Mouse (Mus musculus) right cerebral cortex, adult 2 months (tissue): ENCODE data around the gene Tifa.
A peak's percentile ranks its signal among the peaks of the same experiment; 100 is the strongest.
"Not testable (repeated sequence)": the region's sequence is repeated elsewhere in the genome, so short reads cannot be mapped to it uniquely, and the experiment has no call there.

Source experiments
- DNase-seq, 2 experiments: peaks; one replicate each; pipeline ENCODE4 v3.0.0; 2021 to 2022; ENCODE audit warnings: low spot score in 2 of 2

Gene Tifa

GRCm38 (mm10) chr3:127789500-127790191 lies at the start of gene Tifa:
Gene Tifa (plus strand): TSS chr3:127789805.
- peak; percentile 27 to 54 for DNase-seq

DNA sequence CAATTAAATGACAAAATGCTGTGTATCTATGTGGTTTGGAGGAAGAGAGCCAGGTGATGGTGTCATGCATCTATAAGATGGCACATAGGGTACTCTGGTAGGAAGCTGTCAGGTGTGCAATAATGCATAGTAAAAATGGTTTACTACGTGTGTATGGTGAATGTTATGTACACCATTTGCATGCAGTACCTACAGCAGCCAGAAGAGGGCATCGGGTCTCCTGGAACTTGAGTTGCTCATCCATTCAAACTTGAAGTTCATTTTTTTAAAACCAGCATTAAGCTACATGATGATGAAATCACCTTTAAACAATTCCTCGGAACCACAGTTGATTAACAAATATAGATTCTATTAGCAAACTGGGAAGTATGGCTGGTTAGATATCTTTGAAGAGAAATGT lies 48.1 kb upstream of the Tifa start:
- no peak for DNase-seq

DNA sequence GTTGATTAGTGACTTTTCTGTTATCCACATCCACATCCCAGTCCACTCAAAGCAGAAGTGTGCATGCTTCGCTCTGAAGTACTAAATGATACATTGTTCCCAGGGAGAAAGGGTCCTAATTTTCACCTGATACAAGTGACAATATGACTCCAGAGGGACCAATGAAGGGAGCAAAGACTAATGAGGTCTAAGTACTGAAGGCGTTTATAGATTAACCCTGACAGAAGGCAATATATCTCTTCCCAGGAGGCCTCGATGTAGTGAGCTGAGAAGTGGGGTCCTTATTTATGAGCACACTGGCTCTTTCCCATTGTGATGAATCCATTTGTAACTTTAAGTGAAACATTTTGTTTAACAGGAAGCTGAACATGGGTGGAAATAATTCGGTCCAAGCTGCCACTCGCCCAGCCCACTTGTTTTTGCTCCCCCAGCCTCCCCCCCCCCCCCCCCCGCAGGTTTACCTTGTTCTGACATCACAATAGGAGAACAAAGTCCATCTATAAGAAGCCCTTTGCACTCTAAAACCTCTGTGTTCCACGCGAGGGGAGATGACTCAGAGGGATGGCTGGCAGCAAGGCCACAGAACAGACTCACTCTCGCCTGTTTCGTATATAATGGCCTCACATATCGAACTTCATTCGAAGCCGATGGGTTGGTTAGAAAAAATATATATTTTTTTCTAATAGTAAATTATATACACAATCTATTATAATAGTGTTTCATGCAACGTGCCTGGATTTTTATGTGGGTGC lies 45.8 kb upstream of the Tifa start:
- DNase-seq: no peak

- no peak for DNase-seq
Measured at GRCm38 (mm10) chr3:127745504-127745903, 44.1 kb upstream of the Tifa start.

DNA sequence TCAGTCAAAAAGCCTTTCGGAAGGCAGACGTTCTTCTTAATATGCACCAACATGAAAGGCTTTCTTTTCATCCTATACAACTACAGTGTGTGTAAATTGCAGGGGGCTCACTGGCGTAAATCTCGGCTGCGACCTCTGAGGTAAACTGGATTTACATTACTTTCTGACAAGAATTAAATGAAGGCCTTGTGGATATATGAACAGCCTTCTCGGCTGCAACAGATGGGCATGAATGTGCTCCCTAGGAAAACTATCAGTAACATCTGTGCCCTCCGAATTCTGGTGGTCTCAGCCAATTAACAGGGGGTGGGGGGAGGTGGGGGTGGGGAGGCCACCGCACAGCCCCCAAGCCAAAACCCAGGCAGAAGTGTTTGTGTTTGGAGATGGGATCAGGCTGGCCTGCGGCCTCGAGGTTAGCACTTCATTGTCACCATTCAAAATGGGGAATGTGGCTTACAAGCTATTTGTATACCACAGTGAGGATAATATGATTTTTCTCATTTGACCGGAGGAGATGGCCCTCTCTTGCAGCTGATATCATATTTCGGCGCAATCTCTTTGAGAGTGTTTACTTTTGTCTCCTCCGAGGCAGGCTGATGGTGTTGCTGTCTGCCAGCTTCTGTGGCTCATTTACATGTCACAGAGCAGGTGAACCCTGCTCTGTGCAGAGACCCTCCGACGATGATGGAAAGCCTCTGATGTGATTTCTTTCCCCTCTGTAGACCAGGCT lies 43.5 kb upstream of the Tifa start:
- no peak for DNase-seq

DNA sequence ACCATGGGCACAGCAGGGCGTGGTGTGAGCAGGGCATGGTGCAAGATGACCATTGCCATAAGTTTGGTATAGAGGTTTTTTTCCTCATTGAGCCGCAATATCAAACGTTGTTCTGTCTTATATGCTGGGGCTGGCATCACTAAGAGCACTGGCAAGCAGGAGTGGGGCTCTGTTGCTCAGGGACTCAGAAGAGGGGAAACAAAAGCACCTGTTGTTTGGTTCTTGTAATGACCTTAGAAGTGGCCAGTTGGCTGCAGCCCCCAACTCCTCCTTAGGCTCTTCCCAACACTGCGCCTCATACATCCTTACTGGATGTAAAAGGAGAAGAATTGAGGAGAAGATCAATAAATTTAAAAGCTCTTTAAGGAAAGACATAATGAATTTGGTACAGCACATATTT lies 41.0 kb upstream of the Tifa start:
- no peak for DNase-seq

DNA sequence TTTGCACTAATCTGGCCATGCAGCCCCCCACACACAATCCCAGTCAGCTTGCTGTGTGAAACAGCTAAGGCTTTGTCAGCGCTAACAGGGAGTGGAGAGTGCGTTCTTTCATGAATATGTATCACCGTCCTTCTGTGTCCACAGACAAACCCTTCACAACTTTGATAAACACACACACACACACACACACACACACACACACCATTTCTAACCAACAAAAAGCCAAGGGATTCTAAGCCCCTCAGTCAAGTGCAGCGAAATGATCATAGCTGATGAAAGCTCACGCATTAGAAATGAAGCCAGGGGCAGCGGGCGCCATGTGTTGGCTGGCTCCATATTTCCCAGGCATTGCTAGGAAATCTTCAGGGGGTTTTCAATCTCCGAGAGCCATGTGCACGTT lies 40.3 kb upstream of the Tifa start:
- no peak for DNase-seq

GRCm38 (mm10) chr3:127749981-127750562 lies 39.5 kb upstream of the Tifa start:
- no peak for DNase-seq

GRCm38 (mm10) chr3:127756458-127756857 lies 33.1 kb upstream of the Tifa start:
- no peak for DNase-seq

- no peak for DNase-seq
Measured at GRCm38 (mm10) chr3:127757886-127758301, 31.7 kb upstream of the Tifa start.

GRCm38 (mm10) chr3:127758806-127759205 lies 30.8 kb upstream of the Tifa start:
- no peak for DNase-seq

GRCm38 (mm10) chr3:127759212-127759611 lies 30.4 kb upstream of the Tifa start:
- peak; percentile 58 to 72 for DNase-seq

DNA sequence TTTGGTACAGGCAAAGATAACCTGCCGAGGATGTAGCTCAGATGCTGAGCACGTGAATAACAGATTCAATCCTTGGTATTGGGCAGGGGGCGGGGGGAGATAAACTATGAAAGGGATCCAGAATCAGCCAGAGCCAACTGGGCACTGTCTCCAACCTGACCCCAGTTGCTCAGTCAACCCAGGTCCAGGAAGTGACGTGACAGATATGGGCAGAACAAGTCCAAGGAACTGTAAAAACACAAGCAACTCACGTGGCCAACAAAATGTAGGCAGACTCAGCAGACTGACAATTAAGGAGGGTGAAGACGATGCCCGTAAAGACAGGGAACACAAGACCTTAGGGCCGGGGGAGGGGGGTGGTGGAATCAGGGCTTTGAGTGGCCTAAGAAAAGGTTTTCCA lies 27.2 kb upstream of the Tifa start:
- no peak for DNase-seq

DNA sequence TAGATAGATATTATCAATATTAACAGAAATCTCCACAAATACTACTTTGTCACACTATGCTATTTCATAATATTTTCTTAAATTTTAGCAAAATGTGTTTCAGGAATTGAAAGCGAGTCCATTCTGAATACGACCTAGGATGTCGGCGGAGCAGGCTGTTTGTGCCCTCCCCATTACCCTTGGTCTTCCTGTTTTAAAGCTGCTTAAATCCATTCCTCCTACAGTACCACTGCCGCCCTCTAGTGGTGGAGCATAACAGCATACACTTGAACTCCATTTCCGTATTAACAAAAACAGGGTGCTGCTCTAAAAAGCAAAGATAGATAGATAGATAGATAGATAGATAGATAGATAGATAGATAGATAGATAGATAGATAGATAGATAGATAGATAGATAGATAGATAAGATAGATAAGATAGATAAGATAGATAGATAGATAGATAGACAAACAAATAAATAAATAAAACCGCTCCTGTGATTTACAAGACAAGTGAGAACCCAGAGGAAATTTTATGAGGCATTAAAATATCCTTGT lies 26.5 kb upstream of the Tifa start:
- peak; percentile 62 to 81 for DNase-seq

DNA sequence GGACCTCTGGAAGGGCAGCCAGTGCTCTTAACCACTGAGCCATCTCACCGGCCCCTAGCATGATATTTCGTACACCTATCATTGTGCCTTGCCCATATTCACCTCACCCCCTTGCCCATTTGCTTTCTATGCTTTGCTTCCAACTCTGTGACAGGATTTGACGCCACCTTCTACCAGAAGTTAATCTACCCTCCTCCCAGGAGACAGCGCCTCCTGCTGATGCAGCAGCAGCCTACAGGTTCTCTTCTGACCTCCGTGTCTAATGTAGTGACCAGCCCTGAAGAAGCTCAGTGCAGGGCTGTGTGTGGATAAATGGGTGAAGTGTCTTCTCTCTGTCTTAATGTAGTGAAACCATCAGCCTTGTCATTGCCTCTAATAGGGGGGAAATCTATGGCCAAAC lies 25.1 kb upstream of the Tifa start:
- no peak for DNase-seq

- no peak for DNase-seq
Measured at GRCm38 (mm10) chr3:127765971-127766370, 23.6 kb upstream of the Tifa start.

DNA sequence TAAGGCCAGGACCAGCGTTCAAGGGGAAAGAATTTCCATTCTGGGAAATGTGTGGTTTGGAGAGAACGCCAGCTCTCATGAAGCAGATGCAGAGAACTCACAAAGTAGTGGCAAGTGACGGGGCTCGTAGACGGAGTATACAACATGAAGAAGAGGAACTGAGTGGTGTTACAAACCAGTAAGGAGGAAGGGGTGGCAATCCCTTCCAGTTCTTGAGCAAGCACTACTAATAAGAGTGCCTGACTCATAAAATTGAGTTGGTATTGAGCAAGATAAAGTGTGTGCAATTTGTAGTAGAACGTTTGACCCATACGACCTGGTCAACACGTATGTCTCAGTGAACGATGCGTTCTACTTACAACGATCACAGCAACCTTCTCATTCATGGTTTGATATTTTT lies 20.5 kb upstream of the Tifa start:
- no peak for DNase-seq

DNA sequence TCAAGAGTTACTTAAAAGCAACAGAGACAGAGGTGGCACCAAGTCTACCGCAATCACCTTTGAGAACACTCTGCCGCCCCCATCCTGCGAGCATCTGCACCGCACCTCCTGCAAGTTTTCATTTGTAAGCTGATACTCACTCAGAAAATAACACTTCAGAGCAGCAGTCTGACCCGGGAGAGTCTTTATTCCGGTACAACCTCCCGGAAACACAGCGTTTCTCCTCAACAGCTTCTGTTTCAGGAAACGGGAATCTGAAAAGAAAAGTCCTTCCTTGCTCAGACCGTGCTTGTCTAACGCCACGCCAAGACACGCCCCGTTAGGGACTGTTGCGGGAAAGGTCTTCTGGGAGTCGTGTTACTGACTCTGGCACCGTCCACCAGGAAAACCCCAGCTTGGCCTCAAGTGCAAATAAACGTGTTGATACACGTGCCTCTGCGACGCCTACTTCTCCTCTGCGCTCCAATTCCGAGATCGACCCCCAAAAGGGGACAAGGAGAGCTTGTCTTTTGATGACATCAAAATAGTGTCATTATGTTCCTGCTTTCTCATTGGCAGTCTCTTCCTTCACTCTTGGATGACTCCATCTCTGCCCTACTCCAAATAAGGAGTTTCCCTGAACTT lies 9.5 kb upstream of the Tifa start, which contains the start of gene Alpk1:
Alpk1 (minus strand) TSS at position 507 of the 624 bp plus-strand sequence.
- peak; percentile 51 to 61 for DNase-seq

DNA sequence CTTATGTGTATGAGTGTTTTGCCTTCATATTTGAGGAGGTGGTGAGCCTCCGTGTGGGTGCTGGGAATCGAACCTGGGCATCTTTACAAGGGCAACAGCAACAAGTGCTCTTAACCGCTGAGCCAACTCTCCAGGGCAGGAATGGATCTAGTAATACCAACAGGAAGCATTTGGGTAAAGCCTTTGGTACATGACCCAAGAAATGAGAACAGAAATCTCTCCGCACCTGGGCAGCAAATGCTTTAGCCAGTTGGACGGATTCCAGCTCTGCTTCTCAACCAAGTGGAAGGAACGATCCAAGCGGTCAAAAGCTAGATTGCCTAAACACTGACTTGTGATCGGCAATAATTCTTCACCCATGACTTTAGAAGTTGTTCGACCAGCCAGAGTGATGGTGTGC lies 8.7 kb upstream of the Tifa start:
- DNase-seq: no peak

- no peak for DNase-seq
Measured at GRCm38 (mm10) chr3:127782921-127783320, 6.7 kb upstream of the Tifa start.

- DNase-seq: not testable (repeated sequence)
Measured at GRCm38 (mm10) chr3:127783680-127784079, 5.9 kb upstream of the Tifa start.
